In genomic region chr4:129324756-129325155, GRCm38 (mm10) we compare ENCODE assay signal across 23 mouse cellular contexts. TPM values are rescaled to one million over a fixed set of nuclear protein-coding genes. Genes with fewer than 3 reads are reported as not detected.
DNase-seq lines count a peak whose midpoint lies in the region; ATAC-seq and TF ChIP-seq lines count a peak whose summit lies in the region.
"Had no signal": no experiment of that assay in that cellular context is flagged by ENCODE, and none has a peak within 500 bp of the region (broad histone marks: within the 10 kb centered on the region; RNA-seq: fewer than 3 reads in every experiment).

No protein-coding gene starts in this region.

- TF ChIP-seq CTCF in liver, adult 2 months (IDR thresholded peaks at IDR 0.05; ENCODE audit: low read depth, low read length), result no peak
- no peak for TF ChIP-seq CTCF in embryonic fibroblast, embryonic 13.5 days (IDR thresholded peaks at IDR 0.05; ENCODE audit: borderline replicate concordance, insufficient read depth, low read length)

- no peak overlapping the region for H3K4me3 ChIP-seq in liver, adult 2 months (ENCODE audit: insufficient read depth, low read depth, low read length)
- no peak overlapping the region for H3K4me3 ChIP-seq in liver, embryonic 12.5 days
- H3K4me3 ChIP-seq in embryonic fibroblast, embryonic 13.5 days (ENCODE audit: insufficient read depth, low read length), result no peak overlapping the region
- H3K4me3 ChIP-seq: embryonic facial prominence, embryonic 12.5 days; lung, embryonic 15.5 days had no signal

- peaks cover 14% of the 10 kb centered on the region; the same call in 1 of the 2 replicates for H3K79me2 ChIP-seq in liver, adult 2 months (ENCODE audit: control insufficient read depth, insufficient read depth, low read length)

- no peak for ATAC-seq in liver, embryonic 12.5 days
- ATAC-seq: midbrain, embryonic 16.5 days had no signal

- H3K9me3 ChIP-seq in liver, embryonic 12.5 days (replicated peaks), result no peaks in the 10 kb centered on the region
- H3K9me3 ChIP-seq: embryonic facial prominence, embryonic 12.5 days; lung, embryonic 15.5 days had no signal

- WGBS in liver, adult 2 months, result 14% methylated on average over 1 of the region's 1 CpGs
- 79% methylated on average over 1 of the region's 1 CpGs for WGBS in liver, embryonic 12.5 days (ENCODE audit: insufficient replicate concordance)

- no peak overlapping the region for H3K4me2 ChIP-seq in liver, embryonic 12.5 days
- H3K4me2 ChIP-seq: embryonic facial prominence, embryonic 12.5 days; liver, embryonic 11.5 days; lung, embryonic 15.5 days had no signal

- peaks cover 46% of the 10 kb centered on the region for H3K36me3 ChIP-seq in liver, adult 2 months (ENCODE audit: control insufficient read depth, insufficient read depth, low read length)
- peaks cover 97% of the 10 kb centered on the region for H3K36me3 ChIP-seq in liver, embryonic 12.5 days

- peaks cover 26% of the 10 kb centered on the region for H3K4me1 ChIP-seq in liver, adult 2 months (ENCODE audit: control insufficient read depth, insufficient read depth, low read length)
- peaks cover 19% of the 10 kb centered on the region; the same call in 1 of the 2 replicates for H3K4me1 ChIP-seq in liver, embryonic 12.5 days
- H3K4me1 ChIP-seq in embryonic fibroblast, embryonic 13.5 days (ENCODE audit: control insufficient read depth, insufficient read depth, low read length), result peaks cover 15% of the 10 kb centered on the region
- H3K4me1 ChIP-seq: embryonic facial prominence, embryonic 12.5 days; lung, embryonic 15.5 days had no signal

- H3K9ac ChIP-seq in liver, adult 2 months (ENCODE audit: low read depth, low read length), result no peak overlapping the region
- no peak overlapping the region for H3K9ac ChIP-seq in liver, embryonic 12.5 days
- H3K9ac ChIP-seq: embryonic facial prominence, embryonic 12.5 days; lung, embryonic 15.5 days had no signal

- DNase-seq in adrenal gland, postnatal 36 days, result peak; percentile 25 to 34
- DNase-seq in adrenal gland, adult 18-20 months (ENCODE audit: low spot score in 2 of 2), result no peak
- DNase-seq in liver, adult 2 months (ENCODE audit: extremely low read depth, low read depth, low spot score), result no peak
- peak; percentile 91 for DNase-seq in 3T3-L1 (ENCODE audit: low read depth, low spot score)
- DNase-seq in kidney, adult 8-10 months, result no peak
- DNase-seq in gastrocnemius, postnatal 36 days, result no peak
- DNase-seq: adrenal gland, postnatal 14 days; cerebellum, adult 8-10 months; heart, adult 18-20 months; heart, postnatal 4 days; kidney, adult 18-20 months; kidney, postnatal 14 days; layer of hippocampus, adult 9-11 months; left cerebral cortex, postnatal 4 days; thymus, postnatal 36 days had no signal

- no peaks in the 10 kb centered on the region for H3K27me3 ChIP-seq in liver, adult 2 months (ENCODE audit: control insufficient read depth, insufficient read depth, low read length)
- no peaks in the 10 kb centered on the region for H3K27me3 ChIP-seq in liver, embryonic 12.5 days (replicated peaks)
- H3K27me3 ChIP-seq: embryonic facial prominence, embryonic 12.5 days; lung, embryonic 15.5 days had no signal

- no peak for TF ChIP-seq POLR2A in liver, adult 2 months (IDR thresholded peaks at IDR 0.05; ENCODE audit: extremely low read depth, insufficient read depth, low read length)
- TF ChIP-seq POLR2A in embryonic fibroblast, embryonic 13.5 days (IDR thresholded peaks at IDR 0.05; ENCODE audit: low read depth, low read length), result no peak

- intact Hi-C loops in gastrocnemius, postnatal 36 days (cut with DNase I), result no loop called here

- H3K27ac ChIP-seq in liver, adult 2 months (replicated peaks; ENCODE audit: insufficient read depth, low read depth, low read length), result peak overlapping the region; percentile 87
- no peak overlapping the region for H3K27ac ChIP-seq in liver, embryonic 12.5 days
- H3K27ac ChIP-seq in embryonic fibroblast, embryonic 13.5 days (ENCODE audit: insufficient read depth, low read length), result peak overlapping the region; percentile 90; the same call in 1 of the 2 replicates
- H3K27ac ChIP-seq: embryonic facial prominence, embryonic 12.5 days; lung, embryonic 15.5 days had no signal

RNA-seq across cellular contexts. Expression of gene Rbbp4, which starts 10.4 kb away (rescaled TPM):
- total RNA-seq in adrenal gland, postnatal 36 days (2021), result 100 to 1,000 TPM; 147 TPM
- 100 to 1,000 TPM; 128 to 132 TPM for total RNA-seq in adrenal gland, adult 18-20 months (2021)
- 40.3 and 47.2 TPM in 2 replicates for total RNA-seq in liver, adult 2 months (2014; rRNA removed)
- 15.1 and 17.2 TPM in 2 replicates for polyA plus RNA-seq in liver, adult 2 months (2012; rRNA removed)
- polyA plus RNA-seq in liver, embryonic 12.5 days (2016; fragmentation: Nextera tagmentation; extraction: Ambion mirVana), result 292 and 306 TPM in 2 replicates
- 183 and 229 TPM in 2 replicates for polyA plus RNA-seq in embryonic fibroblast, embryonic 13.5 days (2011; ENCODE audit: insufficient read length, low read depth, missing spikeins)
- 10 to 100 TPM; 36.0 to 47.3 TPM for total RNA-seq in gastrocnemius, postnatal 36 days (2021)

RNA-seq across cellular contexts. Expression of gene Zbtb8os, which starts 10.7 kb away (rescaled TPM):
- total RNA-seq in adrenal gland, postnatal 36 days (2021), result 10 to 100 TPM; 47.3 to 61.4 TPM
- total RNA-seq in adrenal gland, adult 18-20 months (2021), result 10 to 100 TPM; 49.4 to 52.4 TPM
- 24.7 and 32.8 TPM in 2 replicates for total RNA-seq in liver, adult 2 months (2014; rRNA removed)
- 14.7 and 16.7 TPM in 2 replicates for polyA plus RNA-seq in liver, adult 2 months (2012; rRNA removed)
- 31.1 and 38.9 TPM in 2 replicates for polyA plus RNA-seq in liver, embryonic 12.5 days (2016; fragmentation: Nextera tagmentation; extraction: Ambion mirVana)
- polyA plus RNA-seq in embryonic fibroblast, embryonic 13.5 days (2011; ENCODE audit: insufficient read length, low read depth, missing spikeins), result 91.1 and 110 TPM in 2 replicates
- 10 to 100 TPM; 23.3 to 24.2 TPM for total RNA-seq in gastrocnemius, postnatal 36 days (2021)

RNA-seq across cellular contexts. Expression of gene Sync, which starts 37.3 kb away (rescaled TPM):
- under 1 TPM; 0.56 to 0.86 TPM for total RNA-seq in adrenal gland, postnatal 36 days (2021)
- 1 to 10 TPM in 1 of 2 experiments, under 1 TPM in 1; 0.76 to 1.5 TPM for total RNA-seq in adrenal gland, adult 18-20 months (2021)
- total RNA-seq in liver, adult 2 months (2014; rRNA removed), result not detected in 2 replicates
- 0.04 and 0.05 TPM in 2 replicates for polyA plus RNA-seq in liver, adult 2 months (2012; rRNA removed)
- 0.13 and 0.24 TPM in 2 replicates for polyA plus RNA-seq in liver, embryonic 12.5 days (2016; fragmentation: Nextera tagmentation; extraction: Ambion mirVana)
- 9.4 and 15.0 TPM in 2 replicates for polyA plus RNA-seq in embryonic fibroblast, embryonic 13.5 days (2011; ENCODE audit: insufficient read length, low read depth, missing spikeins)
- total RNA-seq in gastrocnemius, postnatal 36 days (2021), result 10 to 100 TPM; 38.3 to 44.9 TPM
- total RNA-seq: common myeloid progenitor, adult 5-6 weeks; megakaryocyte-erythroid progenitor cell, adult 5-6 weeks had no signal

RNA-seq across cellular contexts. Expression of gene Zbtb8a, which starts 53.2 kb away (rescaled TPM):
- 1 to 10 TPM; 6.1 to 9.8 TPM for total RNA-seq in adrenal gland, postnatal 36 days (2021)
- 1 to 10 TPM; 2.7 to 3.7 TPM for total RNA-seq in adrenal gland, adult 18-20 months (2021)
- total RNA-seq in liver, adult 2 months (2014; rRNA removed), result 1.3 and 1.7 TPM in 2 replicates
- polyA plus RNA-seq in liver, adult 2 months (2012; rRNA removed), result 1.6 and 1.7 TPM in 2 replicates
- 3.1 TPM in 2 replicates for polyA plus RNA-seq in liver, embryonic 12.5 days (2016; fragmentation: Nextera tagmentation; extraction: Ambion mirVana)
- 5.0 and 6.9 TPM in 2 replicates for polyA plus RNA-seq in embryonic fibroblast, embryonic 13.5 days (2011; ENCODE audit: insufficient read length, low read depth, missing spikeins)
- total RNA-seq in gastrocnemius, postnatal 36 days (2021), result 1 to 10 TPM in 1 of 2 experiments, under 1 TPM in 1; 0.76 to 1.1 TPM

Comparison
In these comparisons a context has a peak if more than half of its experiments do, and no peak if none do; other contexts are left out.
1. DNase-seq: peak in adrenal gland, postnatal 36 days (2 of 2) and 3T3-L1 (single experiment); none in adrenal gland, adult 18-20 months (0 of 2), liver, adult 2 months (single experiment), kidney, adult 8-10 months (0 of 2) and gastrocnemius, postnatal 36 days (0 of 2).
2. RNA of gene Sync, which starts 37.3 kb away (total RNA-seq): 38.3 to 44.9 TPM in gastrocnemius, postnatal 36 days; 0.76 to 1.5 TPM in adrenal gland, adult 18-20 months, 0.56 to 0.86 TPM in adrenal gland, postnatal 36 days and not detected in liver, adult 2 months; every median in the first group is over 10 times any median in the second.